Mouse (Mus musculus) frontal cortex, postnatal 14 days (tissue): ENCODE results near the gene Slit3.

Source experiments
- DNase-seq, 2 experiments: peaks; one replicate each; pipeline ENCODE4 v3.0.0; 2022; ENCODE audit warnings: low spot score in 2 of 2

The Slit3 gene

DNA sequence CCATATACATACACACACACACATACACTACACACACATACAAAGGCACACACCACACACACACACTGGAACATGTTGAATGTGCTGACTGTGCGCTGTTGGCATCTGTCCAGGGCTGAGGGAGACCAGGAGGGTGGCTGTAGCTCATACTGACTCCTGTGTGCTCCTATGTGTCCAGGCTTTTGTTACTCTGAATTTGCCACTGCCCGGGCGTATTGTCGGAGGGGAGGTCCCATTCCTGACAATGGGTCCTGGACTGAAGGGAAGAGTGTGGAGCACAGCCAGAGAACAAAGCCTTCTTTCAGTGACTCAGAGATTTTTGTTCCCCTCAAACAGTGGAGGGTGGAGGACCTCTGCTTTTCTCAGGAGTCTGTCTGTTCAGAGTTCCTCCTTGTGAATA, 402.7 kb downstream of the Slit3 start:
- DNase-seq, result no peak

DNA sequence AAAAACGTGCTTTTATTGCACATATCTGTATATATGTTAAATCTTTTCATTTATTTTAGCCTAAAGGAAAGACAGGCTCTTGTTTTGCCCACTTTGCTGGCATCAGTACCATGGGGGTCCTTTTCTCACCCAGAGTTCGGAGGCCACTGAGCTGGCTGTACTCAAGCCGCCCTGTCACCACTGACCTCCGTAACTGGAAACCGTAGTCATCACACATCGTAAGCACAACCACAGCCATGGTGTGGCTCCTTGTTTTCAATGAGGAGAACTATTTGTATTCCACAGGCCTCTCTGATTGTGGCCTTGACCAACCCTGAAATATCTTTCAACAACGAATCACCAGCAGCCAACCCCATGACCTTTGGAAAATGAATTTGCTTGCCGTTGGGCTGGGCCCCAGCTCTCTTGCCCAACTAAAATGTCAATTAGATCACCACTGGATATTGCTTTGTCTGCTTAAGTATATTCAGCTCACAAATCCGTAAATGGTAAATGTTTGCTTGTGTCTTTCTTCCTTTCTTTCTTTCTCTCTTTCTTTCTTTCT, 405.3 kb downstream of the Slit3 start:
- DNase-seq, result no peak

DNA sequence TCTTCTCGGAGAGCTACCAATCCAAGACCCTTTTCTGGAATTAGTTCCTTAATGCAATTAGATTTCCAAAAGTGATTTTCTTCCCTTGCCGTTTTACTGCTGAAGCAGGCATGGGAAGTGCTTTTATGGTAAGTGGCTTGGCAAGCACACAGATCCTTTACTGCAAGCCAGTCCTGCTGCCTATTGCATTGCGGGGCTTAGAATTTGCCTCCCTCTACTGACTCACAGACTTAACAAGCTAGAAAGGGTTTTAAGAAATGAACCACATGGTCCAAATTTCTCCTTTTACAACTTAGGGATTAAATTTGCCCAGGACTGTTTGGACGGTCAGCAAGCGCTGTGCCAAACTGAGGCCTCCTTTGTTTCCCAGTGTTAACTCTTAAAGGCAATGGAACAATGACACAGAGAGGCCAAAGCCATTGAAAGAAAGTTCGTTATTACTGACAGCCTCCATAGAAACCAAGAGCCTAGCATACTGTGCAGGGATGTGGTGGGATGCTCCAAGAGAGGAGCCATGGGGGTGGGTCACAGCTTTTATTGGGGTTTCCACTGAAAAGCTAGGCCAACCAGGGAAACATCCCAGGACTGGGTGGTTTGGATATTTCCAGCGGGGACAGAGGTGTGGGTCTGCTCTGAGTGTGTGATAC, 406.9 kb downstream of the Slit3 start:
- DNase-seq, result no peak

DNA sequence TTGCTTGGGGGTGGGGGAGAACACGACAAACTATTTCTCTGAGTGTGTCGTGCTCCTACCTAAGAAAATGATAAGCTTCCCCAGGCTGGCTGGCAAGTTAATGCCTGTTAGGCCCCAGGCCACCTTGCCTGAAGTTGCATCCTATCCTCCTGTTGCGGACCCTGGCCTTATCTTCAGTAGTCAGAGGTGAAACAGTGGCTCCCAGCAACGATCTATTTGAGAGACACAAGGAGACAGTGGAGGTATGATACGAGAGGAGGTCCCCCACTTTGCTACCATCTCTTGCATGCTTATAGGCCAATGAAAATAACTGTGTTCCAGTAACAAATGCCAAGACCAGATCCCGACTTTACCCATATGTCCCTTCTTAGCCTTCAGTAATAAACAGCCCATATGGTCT, 414.0 kb downstream of the Slit3 start:
- DNase-seq, result no peak

DNA sequence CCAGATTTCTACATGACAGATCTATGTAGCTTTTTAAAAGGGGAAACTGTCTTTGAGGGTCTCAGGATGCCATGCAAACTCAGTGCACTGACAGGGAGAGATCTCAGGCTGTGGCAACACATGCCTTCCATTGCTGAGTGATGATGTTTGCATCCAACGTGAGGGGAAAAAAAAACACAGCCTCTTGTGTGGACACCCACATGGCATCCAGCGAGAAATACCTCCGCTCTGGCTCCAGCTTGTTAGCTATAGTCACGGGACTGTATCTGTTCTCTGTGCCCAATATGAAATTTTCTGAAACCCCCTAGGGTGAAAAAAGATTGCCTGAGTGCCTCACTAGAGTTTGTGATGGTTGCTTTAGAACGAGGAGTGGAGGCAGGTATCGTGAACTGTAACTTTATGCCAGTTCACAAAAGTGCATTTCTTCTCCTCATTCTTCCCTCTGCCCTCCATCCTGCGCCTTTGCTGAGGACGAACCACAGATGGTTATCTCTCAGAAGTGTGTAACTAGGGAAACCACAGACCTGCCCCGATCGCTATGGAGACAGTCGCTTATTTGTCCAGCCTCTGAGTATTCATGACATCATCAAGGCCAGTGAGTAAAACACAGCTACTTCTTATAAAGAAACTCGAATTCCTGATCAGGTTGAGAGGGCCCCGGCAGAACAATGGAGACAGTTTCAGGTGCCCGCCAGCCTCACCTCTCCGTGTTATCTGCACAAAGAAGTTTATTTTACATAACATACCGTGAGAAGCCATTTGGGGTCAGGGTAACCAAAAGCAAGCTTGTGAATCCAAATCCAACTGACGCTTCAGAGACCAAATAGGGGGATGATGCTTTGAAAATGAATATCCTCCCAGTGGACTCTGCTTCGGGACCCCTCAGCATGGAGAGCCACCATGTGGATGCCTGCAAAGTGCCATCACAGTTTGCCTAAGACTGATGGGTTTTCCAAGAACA, 416.4 kb downstream of the Slit3 start:
- no peak for DNase-seq

DNA sequence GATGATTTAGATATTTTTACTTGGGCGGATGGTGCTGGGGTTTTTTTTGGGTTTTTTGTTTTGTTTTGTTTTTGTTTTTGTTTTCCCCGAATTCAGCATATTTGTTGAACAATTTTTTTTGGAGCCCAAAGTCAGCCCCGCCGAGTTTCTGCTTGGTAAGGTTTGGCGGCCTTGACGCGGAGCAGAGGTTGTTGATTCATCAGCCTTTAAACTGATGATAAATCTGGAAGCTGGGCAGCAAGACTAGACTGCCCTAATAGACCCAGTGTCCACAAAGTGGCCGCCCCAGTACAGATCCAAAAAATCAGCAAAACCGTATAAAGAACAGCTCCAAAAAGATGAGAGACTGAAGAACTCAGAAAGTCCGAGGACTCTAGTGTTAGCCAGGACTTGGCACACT, 421.7 kb downstream of the Slit3 start:
- no peak for DNase-seq

DNA sequence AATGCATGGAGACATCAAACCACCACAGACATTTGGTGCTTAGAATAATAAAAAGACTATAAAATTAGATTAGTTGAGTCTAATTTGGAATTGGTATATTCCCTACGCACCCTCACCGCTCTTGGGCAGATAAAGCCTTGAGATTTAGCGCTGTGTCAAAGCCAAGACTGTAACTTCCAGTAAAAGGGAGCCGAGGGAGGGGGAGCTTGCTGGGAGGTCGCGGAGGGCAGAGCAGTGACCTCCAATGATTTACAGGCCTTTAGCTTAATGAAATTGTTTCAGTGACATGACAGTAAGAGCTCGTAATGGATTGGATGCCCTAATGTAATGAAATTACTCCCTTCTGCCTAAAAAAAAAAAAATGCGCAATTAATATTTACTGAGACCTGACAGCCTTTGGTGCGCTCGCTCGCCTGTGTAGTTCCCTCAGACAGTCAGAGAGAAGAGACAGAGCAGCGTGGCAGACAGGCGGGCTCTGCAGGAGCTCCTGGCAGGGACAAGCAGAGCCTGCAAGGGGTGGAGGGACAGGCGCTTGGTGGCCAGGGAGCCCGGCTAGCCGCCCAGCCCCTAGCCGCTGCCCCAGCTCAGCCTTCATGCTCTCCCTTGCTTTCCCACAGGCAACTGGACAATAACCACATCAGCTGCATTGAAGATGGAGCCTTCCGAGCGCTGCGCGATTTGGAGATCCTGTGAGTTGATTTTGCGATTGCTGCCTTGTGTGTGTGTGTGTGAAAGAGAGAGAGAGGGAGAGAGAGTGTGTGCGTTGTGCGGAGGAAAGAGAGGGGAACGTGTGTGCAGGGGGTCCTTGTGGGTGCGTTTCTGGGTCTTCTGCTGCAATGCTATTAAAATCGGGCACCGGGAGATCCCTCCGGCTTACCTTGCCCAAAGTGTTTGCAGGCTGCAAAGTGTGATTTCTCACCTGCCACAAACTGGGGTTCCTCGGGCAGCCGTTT, 423.4 kb downstream of the Slit3 start:
- DNase-seq, result peak in 1 of 2 experiments; percentile 10

DNA sequence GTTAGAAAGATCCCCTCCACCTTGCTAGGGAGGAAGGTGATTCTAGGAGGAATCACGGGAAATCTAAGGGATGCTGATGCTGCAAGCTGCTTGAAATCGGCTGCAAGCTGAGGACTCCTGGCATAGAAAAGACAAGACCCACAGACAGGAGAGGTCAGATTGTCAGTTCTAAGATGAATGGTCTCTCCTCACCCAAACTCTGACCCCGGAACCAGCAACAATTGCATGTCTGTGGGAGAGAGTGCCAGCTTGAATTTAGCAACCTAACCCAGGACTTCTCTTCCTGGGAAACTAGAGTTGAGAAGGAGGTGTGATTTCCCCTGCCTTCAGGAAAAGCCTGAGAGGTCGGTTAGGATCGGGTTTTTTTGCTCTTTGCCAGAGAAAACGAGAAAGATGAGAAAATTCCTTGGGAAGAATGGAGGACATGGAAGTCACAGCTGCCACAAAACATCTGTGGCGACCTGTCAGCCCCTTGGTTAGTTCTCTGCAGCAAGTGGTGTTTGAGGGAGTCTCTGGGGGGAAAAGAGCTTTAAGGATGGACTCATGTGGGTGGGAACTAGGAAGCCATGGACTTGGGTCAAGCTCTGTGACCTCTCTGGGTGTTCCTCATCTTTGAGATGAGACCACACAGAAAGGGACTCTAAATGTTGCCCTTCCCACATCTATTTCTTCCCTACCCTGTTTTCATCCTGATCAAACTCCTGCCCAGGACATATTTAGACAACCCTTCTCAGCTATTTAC, 425.2 kb downstream of the Slit3 start:
- no peak for DNase-seq

DNA sequence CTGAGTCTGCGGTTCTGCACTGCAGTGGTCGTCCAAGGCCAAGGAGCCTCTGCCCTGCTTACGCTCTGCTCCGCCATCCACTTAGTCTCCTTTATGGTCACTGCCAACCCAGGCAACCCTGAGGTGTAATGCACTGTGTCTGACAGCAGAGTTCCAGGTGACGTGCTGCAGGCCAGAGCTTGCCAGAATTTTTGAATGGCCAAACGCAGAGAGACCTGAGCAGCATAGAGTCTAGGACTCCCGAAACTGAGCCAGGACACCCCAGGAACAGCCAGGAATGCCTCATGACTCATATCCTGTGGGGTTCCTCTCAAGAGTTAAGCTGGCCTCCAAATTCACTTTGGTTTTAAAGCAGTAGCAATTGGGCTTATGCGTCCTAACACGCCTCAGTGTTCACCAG, 429.0 kb downstream of the Slit3 start:
- no peak for DNase-seq

DNA sequence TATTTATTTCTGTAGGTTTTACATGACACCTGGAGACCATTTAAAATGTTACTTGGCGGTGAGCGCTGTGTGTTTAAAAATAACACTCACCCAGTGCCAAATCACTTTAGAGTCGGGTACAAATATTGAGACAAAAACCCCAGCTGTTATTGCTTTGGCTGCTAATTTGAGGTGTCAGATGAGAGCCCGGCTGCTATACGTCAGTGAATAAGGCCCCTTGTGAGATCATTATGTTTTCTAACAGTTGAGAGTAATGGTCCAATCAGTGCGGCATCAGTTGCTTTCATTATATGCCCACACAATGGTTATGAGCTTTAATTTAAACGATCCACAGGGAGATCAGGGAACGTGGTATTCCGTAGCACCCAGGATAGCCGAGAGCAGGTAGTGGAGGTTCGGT, 435.2 kb downstream of the Slit3 start:
- no peak for DNase-seq

DNA sequence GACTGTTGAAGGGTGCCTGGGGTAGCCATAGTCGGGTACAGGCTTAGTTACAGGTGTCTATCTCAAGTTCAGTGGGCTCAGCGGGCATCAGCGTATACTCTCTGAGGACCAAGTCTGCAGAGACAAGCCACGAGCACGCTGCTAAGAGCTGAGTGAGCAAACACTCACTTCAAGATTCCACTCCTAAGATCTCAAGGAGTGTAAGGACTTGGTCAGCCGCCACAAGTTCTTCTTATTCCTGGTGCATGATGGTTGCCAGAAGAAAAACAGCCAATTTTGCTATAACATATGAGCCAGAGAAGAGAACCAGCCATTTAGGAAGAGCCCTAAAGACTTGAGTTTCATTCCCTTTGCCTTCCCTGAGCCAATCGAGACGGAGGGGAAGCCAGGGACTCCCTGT, 436.5 kb downstream of the Slit3 start:
- DNase-seq, result no peak

DNA sequence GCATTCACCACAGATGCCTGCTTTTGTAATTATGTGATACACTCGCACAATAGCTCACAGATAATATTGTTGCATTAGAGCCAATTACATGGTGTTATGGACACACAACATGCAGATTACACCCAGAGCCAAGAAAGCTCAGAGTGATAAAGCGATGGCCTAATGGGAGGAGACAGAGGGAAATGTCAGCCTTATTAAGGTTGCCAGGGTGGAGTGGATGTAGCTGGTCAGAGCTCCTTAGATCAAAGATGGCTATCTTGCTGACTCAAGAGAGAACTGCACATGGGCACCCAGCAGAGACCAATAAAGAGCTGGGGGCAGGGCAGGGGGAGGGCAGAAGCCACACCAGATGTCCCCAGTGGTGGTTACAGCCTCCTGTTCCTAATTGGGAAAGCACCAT, 437.3 kb downstream of the Slit3 start:
- DNase-seq, result no peak

DNA sequence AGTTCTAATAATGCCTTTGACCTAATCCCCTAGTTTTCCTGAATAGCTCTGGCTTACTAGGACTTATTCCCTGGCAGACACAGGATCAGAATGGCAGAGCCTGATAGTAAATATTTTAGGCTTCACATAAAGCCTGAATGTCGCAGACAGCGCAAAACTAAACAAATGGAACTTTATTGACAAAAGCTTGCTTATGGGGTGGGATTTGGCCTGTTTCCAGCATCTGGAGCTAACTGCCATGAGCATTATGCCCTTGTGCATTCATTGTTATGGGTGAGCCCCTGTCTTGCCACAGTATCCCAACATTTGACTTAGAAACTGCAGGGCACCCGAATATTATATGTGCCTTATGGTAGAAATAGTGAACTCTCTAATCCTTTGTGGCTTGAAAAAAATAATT, 438.4 kb downstream of the Slit3 start:
- no peak for DNase-seq

DNA sequence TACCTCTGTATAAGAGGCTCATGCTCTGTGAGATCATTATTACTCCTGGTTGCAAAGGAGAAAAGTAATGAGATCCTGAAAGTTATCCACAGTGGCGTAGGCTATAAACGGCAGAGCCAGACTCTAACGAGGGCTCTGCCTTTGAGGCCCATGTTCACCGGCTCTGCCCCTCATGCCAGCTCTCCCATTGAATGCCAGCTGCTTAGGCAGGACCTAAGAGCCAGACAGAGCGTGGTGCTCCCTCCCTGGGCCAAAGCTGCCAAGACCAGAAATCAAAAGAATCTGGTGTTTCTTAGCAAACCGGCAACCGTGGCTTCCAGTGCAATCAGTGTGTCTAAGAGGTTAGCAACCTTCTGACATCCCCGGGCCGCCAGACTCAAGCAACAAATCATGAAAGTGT, 440.7 kb downstream of the Slit3 start:
- DNase-seq, result no peak

DNA sequence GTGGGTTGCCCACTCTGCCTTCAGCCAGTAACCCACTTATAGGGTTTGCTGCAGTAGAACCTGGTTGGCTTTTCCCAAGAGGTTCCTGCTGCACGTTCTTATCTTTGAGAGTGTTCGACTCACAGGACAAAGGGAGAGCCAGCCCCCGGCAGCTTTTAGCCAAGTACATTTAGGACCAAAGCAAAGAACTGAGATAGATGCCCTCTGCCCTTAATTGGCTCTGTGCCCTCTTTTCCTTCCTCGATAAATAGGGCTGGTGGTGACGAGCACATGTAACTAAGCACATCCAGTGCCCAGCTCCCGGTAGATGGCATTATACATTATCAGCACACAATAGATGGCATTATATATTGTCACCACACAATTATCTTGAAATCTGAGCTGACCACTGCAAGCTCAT, 444.3 kb downstream of the Slit3 start:
- DNase-seq, result no peak

DNA sequence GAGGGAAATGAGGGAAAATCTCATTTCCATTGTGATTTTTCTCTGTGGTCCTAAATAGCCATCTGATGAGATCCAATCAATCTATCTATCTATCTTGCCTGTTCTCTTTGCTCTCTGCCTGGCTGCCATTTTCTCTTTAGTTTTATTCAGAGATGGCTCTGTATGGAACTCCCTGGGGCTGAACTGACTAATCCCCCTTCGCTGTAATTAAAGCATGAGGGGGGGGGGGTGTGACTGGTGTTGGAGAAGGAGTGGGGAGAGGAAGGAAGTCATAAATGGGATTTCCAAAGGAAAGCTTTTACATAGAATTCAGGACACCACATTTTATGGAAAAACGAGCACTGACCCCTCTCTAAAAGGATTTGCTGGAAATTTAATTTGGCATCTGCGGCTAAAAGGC, 445.7 kb downstream of the Slit3 start:
- no peak for DNase-seq

DNA sequence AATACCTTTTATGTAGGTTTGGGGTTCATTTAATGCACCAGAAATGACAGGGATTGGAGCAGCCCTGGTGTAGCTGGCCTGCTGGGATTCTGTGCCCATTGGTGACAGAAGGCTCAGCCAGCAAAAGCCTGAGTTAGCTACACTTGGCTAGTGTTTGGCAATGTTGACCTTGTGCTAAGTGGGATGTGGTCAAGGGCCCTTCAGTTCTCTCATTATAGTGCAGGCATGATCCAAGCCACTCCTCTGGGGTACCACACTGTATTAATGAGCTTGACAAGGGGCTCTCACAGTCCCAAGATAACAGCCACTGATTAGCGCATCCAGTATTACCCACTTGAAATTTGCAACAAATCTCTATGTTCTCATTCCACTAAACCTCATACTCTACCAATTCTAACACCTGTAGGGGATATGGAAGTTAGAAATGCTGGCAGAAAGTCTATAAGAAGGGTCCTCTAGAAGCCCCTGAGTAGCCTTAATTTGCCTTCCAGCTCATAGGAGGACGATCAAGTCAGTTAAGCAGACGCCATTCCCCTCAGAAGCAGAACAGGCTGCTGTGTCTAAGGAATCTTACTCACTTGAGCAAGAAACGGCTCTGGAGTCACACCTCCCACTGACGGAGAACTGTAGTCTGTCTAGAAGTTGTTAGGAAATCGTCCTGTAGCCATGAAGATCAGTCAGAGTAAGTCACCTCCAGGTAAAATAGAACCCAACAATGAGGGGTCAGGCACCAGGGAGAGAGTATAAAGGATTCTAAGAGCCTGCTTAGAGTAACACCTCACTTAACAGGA, 448.3 kb downstream of the Slit3 start:
- no peak for DNase-seq

DNA sequence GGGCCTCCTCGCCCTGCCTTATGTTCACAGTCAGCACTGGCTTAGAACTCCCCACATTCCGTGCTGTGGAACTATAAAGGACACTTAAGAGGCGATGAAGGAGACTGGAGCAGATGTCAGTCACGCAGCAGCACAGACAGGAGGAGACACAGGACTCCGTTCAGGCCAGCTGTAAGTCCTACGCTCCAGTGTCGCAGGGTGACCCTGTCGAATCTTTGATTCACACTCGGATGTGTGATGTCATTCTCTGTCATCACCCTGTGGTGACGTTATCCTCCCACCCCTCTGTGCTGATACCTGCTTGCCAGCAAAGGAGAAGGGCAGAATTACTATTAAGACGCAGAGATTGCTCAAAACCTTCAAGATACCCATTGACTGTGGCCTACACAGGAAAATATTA, 448.9 kb downstream of the Slit3 start:
- DNase-seq, result no peak

DNA sequence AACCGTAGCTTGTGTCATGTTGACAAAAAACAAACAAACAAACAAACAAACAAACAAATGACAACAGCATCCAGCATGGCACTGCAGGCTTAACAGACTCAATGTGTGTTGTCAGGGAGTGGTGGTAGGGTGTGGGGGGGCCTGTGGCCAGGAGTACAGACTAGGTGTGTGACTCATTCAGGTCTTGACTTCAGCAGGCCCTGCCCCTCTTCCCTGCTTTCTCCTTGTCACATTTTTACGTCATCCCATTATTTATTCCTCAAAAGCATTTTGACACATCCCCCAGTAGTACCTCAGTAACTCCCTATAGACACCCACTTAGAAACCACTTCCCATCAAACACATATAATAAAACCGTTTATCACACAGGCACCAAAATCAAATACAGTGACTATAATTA, 450.9 kb downstream of the Slit3 start:
- DNase-seq, result no peak

DNA sequence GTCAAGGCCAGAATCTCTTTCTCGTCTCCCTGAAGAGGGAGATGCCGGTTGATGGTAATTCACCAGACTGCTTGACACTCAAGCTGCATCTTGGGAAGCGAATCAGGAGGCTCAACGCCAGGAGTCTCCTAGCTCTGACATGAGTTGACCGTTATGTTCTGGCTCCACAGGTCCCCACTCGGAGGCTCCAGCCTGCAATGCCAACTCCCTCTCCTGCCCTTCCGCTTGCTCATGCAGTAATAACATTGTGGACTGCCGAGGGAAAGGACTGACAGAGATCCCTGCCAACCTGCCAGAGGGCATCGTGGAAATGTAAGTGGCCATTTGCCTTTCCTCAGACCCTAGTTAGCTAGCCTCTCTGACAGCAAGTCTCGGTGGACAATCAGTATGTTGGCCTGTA, 457.8 kb downstream of the Slit3 start:
- no peak for DNase-seq
